ENCODE assay signal across 8 mouse cellular contexts in genomic region chr17:83267202-83268128, GRCm38 (mm10). TPM values are rescaled to one million over a fixed set of nuclear protein-coding genes. Genes with fewer than 3 reads are reported as not detected.
DNase-seq lines count a peak whose midpoint lies in the region; ATAC-seq lines count a peak whose summit lies in the region.

No protein-coding gene starts in this region.

- H3K27ac ChIP-seq in hindbrain, embryonic 13.5 days: peak overlapping the region; percentile 58; the same call in 1 of the 2 replicates

- peaks cover 8% of the 10 kb centered on the region for H3K4me1 ChIP-seq in hindbrain, embryonic 13.5 days (replicated peaks)

- peak; percentile 95 for DNase-seq in MEL-GATA-1-ER (ENCODE audit: extremely low read depth, low read depth)
- peak; percentile 57 to 59 for DNase-seq in cerebellum, adult 18-20 months
- peak; percentile 83 for DNase-seq in forelimb bud, embryonic 11.5 days (ENCODE audit: low read depth, low spot score)
- peak; percentile 31 to 36 for DNase-seq in layer of hippocampus, postnatal 25 days (ENCODE audit: extremely low spot score in 1 of 2, low spot score in 1 of 2)
- peak; percentile 85 for DNase-seq in lung, postnatal 10 days
- DNase-seq in retina, postnatal 1 day: peak; percentile 94
- DNase-seq in urinary bladder, postnatal 36 days (ENCODE audit: low spot score in 2 of 2): peak; percentile 32 to 55

- no peaks in the 10 kb centered on the region for H3K36me3 ChIP-seq in hindbrain, embryonic 13.5 days

- H3K9me3 ChIP-seq in hindbrain, embryonic 13.5 days: no peaks in the 10 kb centered on the region

- whole genome bisulfite sequencing in hindbrain, embryonic 13.5 days: 54% methylated on average over 23 of the region's 23 CpGs

- peak overlapping the region; percentile 53 for H3K4me2 ChIP-seq in hindbrain, embryonic 13.5 days

- peaks cover 8% of the 10 kb centered on the region; the same call in 1 of the 2 replicates for H3K27me3 ChIP-seq in hindbrain, embryonic 13.5 days

- peak overlapping the region; percentile 32 for H3K4me3 ChIP-seq in hindbrain, embryonic 13.5 days

- peak overlapping the region; percentile 29; the same call in 1 of the 2 replicates for H3K9ac ChIP-seq in hindbrain, embryonic 13.5 days

- ATAC-seq in hindbrain, embryonic 13.5 days (ENCODE audit: low FRiP score): peak; percentile 97

RNA-seq across cellular contexts. Expression of gene Pkdcc, which starts 52.4 kb away (rescaled TPM):
- 4.4 and 5.7 TPM in 2 replicates for polyA plus RNA-seq in hindbrain, embryonic 13.5 days (2015; fragmentation: Nextera tagmentation; extraction: Ambion mirVana)
- 10 to 100 TPM; 18.3 to 20.1 TPM for total RNA-seq in layer of hippocampus, postnatal 25 days (2021)

Comparison
In these comparisons a context has a peak if more than half of its experiments do, and no peak if none do; other contexts are left out.
1. Peak in every context shown above with its lines: DNase-seq, ATAC-seq, H3K4me3 ChIP-seq and H3K27ac ChIP-seq.
2. DNase-seq: peak in every context shown above with its lines; median percentile 95 in MEL-GATA-1-ER; 94 in retina, postnatal 1 day; 85 in lung, postnatal 10 days; 83 in forelimb bud, embryonic 11.5 days; 58 in cerebellum, adult 18-20 months; 44 in urinary bladder, postnatal 36 days; 34 in layer of hippocampus, postnatal 25 days.